Mouse (Mus musculus) monocyte, adult 5-6 weeks (primary cell): Measurements from ENCODE around the gene Ggn. TPM values are rescaled to one million over a fixed set of nuclear protein-coding genes. Genes with fewer than 3 reads are reported as not detected.
"Not testable (repeated sequence)": the region's sequence is repeated elsewhere in the genome, so short reads cannot be mapped to it uniquely, and the experiment has no call there.

Source experiments
- ATAC-seq: fragments of 153-309, 156-312 bp; replicated peaks from 2 replicates; pipeline ENCODE4 v1.8.0; 2017; ENCODE audit warnings: mild to moderate bottlenecking; ENCODE audit not compliant: low TSS enrichment, insufficient number of reproducible peaks, severe bottlenecking, poor library complexity, low FRiP score
- total RNA-seq: library from RNA; stranded (forward); fragments of 200-1000, 200-491, 200-594 nt; gene quantifications from 3 replicates; pipeline ENCODE4 v1.2.3, GENCODE M21; 2017

The Ggn gene
- total RNA-seq, 1 experiment from 2014 or later: not detected

- ATAC-seq: not testable (repeated sequence)
These were observed 24.2 kb downstream of the Ggn start for GRCm38 (mm10) chr7:29194230-29194629.

DNA sequence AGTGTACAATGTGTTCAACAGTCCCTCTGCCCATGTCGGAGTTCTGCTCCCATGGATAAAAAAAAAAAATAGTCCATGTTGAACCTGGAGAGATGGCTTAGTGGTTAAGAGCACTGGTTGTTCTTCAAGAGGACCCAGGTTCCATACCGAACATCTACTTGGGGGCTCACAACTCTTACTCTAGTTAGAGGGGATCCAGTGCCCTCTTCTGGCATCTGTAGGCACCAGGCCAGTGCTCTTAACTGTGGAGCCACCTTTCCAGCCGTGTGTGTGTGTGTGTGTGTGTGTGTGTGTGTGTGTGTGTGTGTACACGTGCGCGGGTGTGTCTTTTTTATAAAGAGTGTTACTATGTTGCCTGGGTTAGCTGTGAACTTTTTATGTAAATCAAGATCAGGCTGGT is 32.6 kb downstream of the Ggn start:
- no peak for ATAC-seq

DNA sequence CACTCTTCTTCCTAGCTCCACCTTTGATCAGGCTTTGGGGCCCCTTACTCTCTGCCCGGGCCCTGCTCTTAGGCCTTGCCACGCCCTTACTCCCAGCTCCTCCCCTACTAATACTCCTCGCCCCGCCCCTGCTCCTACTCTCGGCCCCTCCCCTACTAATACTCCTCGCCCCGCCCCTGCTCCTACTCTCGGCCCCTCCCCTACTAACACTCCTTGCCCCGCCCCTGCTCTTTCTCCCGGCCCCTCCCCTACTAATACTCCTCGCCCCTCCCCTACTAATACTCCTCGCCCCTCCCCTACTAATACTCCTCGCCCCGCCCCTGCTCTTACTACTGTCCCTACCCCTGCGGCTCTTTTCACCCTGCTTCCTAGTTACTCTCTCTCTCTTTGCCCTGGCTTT is 41.0 kb downstream of the Ggn start:
- peak; percentile 33 for ATAC-seq

DNA sequence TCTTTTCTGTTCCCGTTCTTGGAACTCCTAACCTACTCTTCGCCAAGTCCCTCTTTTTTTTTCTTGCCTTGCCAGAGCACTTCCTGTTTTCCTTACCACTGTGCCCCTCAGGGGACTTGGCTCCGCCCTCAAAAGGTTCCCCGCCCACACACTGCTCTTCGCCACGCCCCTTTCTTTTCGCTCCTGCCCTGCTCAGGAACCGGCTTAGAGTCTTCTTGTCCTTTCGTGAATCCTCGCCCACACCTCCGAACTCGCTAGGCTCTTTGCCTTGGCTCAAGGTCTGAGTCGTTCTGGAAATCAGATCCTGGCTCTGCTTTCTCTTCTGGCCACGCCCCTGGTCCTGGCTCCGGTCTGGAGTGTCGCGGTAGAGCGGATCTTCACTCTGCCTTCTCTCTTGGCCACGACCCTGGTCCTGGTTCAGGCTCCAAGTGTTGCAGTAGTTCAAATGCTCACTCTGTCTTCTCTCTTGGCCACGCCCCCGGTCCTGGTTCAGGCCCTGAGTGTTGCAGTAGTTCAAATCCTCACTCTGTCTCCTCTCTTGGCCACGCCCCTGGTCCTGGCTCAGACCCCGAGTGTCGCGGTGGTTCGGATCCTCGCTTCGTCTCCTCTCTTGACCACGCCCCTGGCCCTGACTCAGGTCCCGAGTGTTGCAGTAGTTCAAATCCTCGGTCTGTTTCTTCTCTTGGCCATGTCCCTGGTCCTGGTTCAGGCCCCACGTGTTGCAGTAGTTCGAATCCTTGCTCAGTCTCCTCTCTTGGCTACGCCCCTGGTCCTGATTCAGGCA is 41.6 kb downstream of the Ggn start:
- ATAC-seq: peak; percentile 84

- ATAC-seq: 0 out of 2 replicates have a peak, but pooled peaks have one; percentile 2
These were observed 42.3 kb downstream of the Ggn start for GRCm38 (mm10) chr7:29212199-29212765.

GRCm38 (mm10) chr7:29212775-29213560 is 43.0 kb downstream of the Ggn start:
- not testable (repeated sequence) for ATAC-seq

GRCm38 (mm10) chr7:29213675-29214082 is 43.7 kb downstream of the Ggn start, which contains the start of gene Catsperg1:
Catsperg1 (minus strand) TSS chr7:29214035.
- no peak for ATAC-seq

- no peak for ATAC-seq
These were observed 44.2 kb downstream of the Ggn start for GRCm38 (mm10) chr7:29214236-29214635.

- no peak for ATAC-seq
These were observed 44.8 kb downstream of the Ggn start for GRCm38 (mm10) chr7:29214846-29215245.

Other genes with a start within 250 kb of the Ggn start
- gene Actn4, start 207.9 kb upstream of the Ggn start, total RNA-seq: 25.4 to 66.0 TPM (median 36.9 TPM) in 3 replicates
- gene Eif3k, start 188.3 kb upstream of the Ggn start, total RNA-seq: 285 to 328 TPM (median 291 TPM) in 3 replicates
- 31.9 to 70.2 TPM (median 54.1 TPM) in 3 replicates for gene Map4k1, start 188.2 kb upstream of the Ggn start, total RNA-seq
- 2.3 to 3.1 TPM (median 2.3 TPM) in 3 replicates for gene Ryr1, start 45.0 kb upstream of the Ggn start, total RNA-seq
- gene Rasgrp4, start 35.4 kb upstream of the Ggn start, total RNA-seq: 37.9 to 82.9 TPM (median 41.3 TPM) in 3 replicates
- gene Fam98c, start 14.0 kb upstream of the Ggn start, total RNA-seq: 28.7 to 32.4 TPM (median 29.1 TPM) in 3 replicates
- 0.78 to 0.95 TPM in 2 of 3 replicates, not detected in the other for gene Spred3, start 201 bp downstream of the Ggn start, total RNA-seq
- 170 to 190 TPM (median 186 TPM) in 3 replicates for gene Psmd8, start 10.5 kb downstream of the Ggn start, total RNA-seq
- 0.85 to 1.6 TPM in 2 of 3 replicates, not detected in the other for gene Catsperg1, start 43.8 kb downstream of the Ggn start, total RNA-seq
- 3.1 to 8.5 TPM (median 7.3 TPM) in 3 replicates for gene Kcnk6, start 62.3 kb downstream of the Ggn start, total RNA-seq
- 3.8 to 11.1 TPM (median 9.8 TPM) in 3 replicates for gene Yif1b, start 68.1 kb downstream of the Ggn start, total RNA-seq
- 0.29 to 3.4 TPM in 2 of 3 replicates, not detected in the other for gene 2200002D01Rik, start 78.3 kb downstream of the Ggn start, total RNA-seq
- 2.6 to 4.4 TPM (median 4.2 TPM) in 3 replicates for gene Spint2, start 111.7 kb downstream of the Ggn start, total RNA-seq
- not detected in 3 replicates for gene Ppp1r14a, start 119.1 kb downstream of the Ggn start, total RNA-seq
- gene Dpf1, start 133.7 kb downstream of the Ggn start, total RNA-seq: not detected in 3 replicates